Mouse (Mus musculus) spleen, postnatal 36 days (tissue): ENCODE measurements at regions not wholly inside any gene's neighbourhood (a gene's known extent, or its start where the extent isn't known, plus 50 kb on each side); places are given as distances from the start of the nearest gene placed in this dataset.

Source experiments
- DNase-seq, 2 experiments: peaks; one replicate each; pipeline ENCODE4 v3.0.0; 2022; ENCODE audit warnings: low spot score in 2 of 2, mixed read lengths in 1 of 2

- DNase-seq, result no peak
Measured at GRCm38 (mm10) chr12:39073289-39074022, 294.3 kb downstream of the Etv1 start.

DNA sequence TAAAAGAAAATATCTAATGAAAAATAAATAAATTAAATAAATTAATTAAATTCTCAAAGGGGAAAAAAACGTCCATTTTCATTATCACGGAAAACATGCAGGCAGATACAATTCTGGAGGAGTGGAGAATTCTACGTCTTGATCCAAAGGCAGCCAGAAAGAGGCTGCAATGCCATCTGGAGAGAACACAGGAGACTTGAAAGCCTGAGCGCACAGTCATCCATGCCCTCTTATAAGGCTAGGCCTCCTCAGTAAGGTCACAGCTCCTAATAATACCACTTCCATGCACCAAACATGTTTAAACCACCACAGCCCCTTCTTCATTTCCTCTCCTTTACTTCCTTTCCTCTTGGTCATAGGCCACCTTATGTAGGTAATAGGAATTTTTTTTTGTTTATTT lies 307.1 kb downstream of the Etv1 start:
- DNase-seq, result no peak

GRCm38 (mm10) chr12:39094638-39095230 lies 315.6 kb downstream of the Etv1 start:
- DNase-seq, result no peak

DNA sequence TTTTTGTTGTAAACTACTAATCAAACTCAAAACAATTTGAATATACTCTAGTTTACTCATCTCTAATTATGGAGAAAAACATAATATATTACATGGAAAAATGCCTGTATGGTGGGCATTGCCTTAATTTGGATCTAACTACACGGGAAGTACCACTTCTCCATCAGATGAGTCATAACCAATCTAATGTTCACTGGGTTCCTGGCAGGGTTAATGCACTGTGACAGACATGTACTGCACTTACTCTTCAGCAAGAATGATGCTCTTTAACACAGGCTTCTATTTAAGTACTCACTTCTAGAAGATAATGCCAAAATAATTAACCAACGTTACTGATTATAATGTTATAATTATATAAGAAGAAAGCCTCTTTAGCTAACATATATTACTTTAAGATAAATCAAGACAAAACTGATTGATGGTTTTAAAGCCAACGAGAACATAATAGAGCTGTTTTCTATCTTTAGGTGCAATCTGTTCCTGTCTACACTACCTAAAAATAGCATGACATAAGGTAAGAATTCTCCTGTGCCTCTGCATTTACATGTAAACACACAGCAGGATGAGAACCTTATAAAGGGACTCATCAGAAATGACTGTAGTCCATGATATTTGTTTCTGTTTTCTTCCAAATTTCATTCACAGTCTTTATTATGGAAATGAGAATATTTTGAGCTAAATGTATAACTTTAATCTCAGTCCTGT lies 344.4 kb downstream of the Etv1 start:
- DNase-seq, result no peak

DNA sequence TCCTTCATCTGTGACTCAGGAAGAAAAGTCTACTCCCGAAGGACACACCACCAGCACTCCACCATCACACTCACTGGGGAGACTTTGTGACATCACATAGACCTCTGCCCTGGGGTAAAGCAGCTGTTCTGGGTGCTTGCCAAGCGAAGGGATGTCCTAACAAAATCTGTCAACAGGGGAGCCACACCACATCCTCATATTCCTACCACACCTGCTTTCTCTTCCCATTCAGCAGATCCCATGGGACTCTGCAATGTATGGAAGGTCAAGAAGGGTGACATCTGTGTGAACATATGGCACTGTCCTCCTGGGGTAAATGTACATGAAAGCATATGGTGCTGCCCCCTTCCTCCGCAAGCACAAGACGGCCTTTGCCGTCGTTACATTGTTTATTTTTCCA lies 375.5 kb downstream of the Etv1 start:
- no peak for DNase-seq

GRCm38 (mm10) chr12:39176958-39177357 lies 397.8 kb downstream of the Etv1 start:
- no peak for DNase-seq

GRCm38 (mm10) chr12:39224073-39224472 lies 444.9 kb downstream of the Etv1 start:
- no peak for DNase-seq

GRCm38 (mm10) chr12:39256605-39257004 lies 477.4 kb downstream of the Etv1 start:
- DNase-seq, result no peak

DNA sequence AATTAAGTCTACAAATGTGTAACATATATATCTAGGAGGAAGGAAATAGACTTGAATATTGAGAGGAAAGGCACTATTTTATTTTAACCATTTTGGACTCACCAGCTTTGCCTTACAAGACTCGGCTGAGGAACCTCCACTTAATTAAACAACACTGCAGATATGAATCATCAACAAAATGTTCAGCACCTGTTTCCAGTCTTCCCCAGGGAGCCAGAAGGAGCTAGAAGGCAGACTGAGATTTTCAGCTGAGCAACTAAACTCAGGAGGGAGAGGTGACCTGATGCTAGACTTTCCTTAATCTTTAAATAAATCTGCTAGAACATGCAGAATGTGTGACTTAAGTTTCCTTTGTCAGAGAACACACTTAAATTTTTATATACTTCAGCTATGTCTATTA lies 478.4 kb downstream of the Etv1 start:
- DNase-seq, result no peak

DNA sequence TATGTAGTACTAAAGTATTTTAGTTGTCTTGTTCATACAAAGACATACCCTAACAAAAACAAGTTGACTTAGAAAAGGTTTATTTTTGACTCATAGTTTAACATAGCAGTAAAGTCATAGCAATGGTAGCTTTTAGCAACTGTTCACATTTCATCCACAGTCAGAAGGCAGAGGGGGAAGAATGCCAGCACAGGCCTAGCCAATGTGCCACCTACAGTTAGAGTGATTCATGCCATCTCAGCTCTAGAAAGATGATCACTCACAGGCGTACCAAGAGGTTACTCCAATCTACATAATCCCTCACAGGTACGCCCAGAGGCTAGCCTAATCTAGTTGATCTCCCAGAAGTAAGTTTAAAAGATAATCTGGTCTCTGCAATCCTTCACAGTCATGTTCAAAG lies 510.5 kb downstream of the Etv1 start:
- DNase-seq, result no peak

DNA sequence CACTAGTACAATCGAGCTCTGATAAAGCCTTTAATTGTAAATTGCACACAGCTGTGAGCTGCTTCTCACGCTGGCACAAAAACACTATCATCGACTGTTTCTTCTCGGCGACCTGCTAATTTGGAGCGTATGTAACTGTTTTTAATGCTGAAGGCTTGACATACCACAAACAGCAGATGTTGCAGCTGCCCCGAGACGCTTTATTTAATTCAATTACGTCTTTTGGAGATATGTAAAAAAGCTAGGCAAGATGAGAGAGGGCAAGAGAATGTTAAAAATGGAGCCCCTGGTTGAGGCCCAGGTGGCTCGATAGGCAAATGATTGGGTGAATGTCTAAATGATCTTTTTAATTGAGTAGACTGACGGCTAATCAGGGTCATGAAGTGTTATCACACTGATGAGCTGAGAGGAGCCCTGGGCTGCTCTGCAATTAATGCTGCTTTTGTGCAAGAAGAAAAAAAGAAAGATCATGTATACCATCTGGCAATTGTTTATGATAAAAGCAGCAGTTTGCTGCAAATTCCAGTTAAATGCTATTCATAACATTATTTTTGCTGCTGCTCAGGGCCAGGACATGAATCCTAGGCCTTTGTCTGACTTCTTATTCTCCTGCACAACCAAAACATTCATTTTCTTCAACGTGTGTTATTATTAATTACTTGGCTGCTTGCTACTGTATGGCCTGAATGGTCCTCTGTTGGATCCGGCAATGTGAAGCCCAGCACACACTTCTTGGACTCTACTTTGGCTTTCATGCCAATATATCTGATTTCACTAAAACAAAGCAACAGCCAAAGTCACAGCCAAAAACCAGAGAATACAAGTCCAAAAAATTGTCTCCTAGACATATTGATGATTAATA lies 522.4 kb downstream of the Etv1 start:
- no peak for DNase-seq

- no peak for DNase-seq
Measured at GRCm38 (mm10) chr12:39302213-39302591, 523.0 kb downstream of the Etv1 start.

- no peak for DNase-seq
Measured at GRCm38 (mm10) chr12:39307746-39308145, 528.6 kb downstream of the Etv1 start.

- DNase-seq, result no peak
Measured at GRCm38 (mm10) chr12:39309905-39310304, 530.7 kb downstream of the Etv1 start.

GRCm38 (mm10) chr12:39317229-39317628 lies 538.0 kb downstream of the Etv1 start:
- DNase-seq, result no peak

DNA sequence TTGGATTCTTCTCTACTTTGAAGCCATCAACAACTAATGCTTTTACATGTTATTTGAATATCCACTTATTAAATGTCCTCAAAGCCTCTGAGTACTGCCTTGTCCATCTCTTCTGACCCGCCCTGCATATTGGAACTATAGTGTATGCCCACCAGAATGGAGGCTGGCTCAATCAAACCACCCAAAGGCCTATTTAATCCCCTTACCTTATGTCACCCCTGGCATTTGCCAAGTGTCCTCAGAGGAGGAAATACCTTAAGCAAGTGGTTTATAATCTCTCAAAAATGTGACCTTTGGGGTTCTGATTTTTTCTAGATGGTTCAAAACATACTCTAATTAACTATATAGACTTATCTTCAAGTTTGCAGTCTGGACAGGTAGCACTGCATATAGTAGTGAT lies 542.3 kb downstream of the Etv1 start:
- DNase-seq, result no peak

GRCm38 (mm10) chr12:39326157-39326556 lies 547.0 kb downstream of the Etv1 start:
- no peak for DNase-seq

- no peak for DNase-seq
Measured at GRCm38 (mm10) chr12:39326668-39327299, 547.6 kb downstream of the Etv1 start.

DNA sequence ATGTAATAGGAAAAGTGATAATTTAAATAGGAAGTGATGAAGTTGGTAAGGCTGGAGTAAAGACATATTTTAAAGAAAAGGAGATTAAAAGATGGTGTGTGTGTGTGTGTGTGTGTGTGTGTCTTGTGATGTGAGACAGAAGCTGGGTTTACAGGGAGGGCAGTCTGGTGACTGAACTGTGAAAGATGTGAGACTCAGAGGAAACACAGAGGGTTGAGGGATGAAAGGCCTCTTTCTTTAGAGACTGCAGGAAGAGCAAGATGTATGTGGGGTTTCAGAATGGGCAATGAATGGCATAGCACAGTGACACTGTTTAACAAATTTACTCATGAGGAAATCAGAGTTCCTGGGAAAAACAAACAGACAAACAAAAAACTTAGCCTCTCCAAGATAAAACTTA lies 549.2 kb downstream of the Etv1 start:
- DNase-seq, result no peak

- DNase-seq, result no peak
Measured at GRCm38 (mm10) chr12:39339101-39339538, 559.9 kb downstream of the Etv1 start.

DNA sequence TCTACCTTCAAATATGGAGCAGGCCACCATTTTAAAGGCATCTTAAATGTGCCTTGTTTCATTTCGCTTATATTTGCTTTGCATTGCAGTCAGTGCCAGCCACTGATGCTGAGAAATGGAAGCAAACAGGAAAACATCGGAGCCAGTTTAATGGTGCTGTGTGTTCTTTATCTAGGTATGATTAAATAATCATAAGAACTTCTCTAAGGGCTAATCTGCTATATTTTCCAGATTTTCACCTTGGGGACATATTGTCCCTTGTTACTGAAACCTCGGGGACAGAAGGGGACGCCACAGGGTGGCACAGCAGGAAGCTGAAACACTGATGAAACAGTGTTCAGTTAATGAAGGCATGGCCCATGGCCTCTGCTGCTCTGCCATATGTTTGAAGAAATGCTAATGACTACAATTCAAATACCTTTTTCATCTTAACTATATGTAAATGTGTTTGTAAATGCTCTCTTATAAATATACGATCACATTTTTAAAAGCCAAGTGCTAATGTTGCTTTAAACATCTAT lies 562.6 kb downstream of the Etv1 start:
- DNase-seq, result no peak
